Mouse (Mus musculus): Measurements from ENCODE around the gene Hist1h3c.

GRCm38 (mm10) chr13:23792520-23792919, 47.1 kb upstream of the Hist1h3c start:
- no peak for TF ChIP-seq GATA1 (IDR thresholded peaks at IDR 0.05; ENCODE audit: low read length)
- TF ChIP-seq TAL1 (IDR thresholded peaks at IDR 0.05; ENCODE audit: low read length), result no peak

All from erythroblast, embryonic 14.5 days (primary cell).